Mouse (Mus musculus): Measurements from ENCODE around the gene Coro2b. TPM values are rescaled to one million over a fixed set of nuclear protein-coding genes. Genes with fewer than 3 reads are reported as not detected.
A peak's percentile ranks its signal among the peaks of the same experiment; 100 is the strongest.

The Coro2b gene
- total and polyA plus RNA-seq, 2 experiments from 2014 or later, result 24.7 to 47.2 TPM

- no peak overlapping the region for H3K4me3 ChIP-seq (ENCODE audit: low read length)
- WGBS, result 74% methylated on average over 10 of the region's 10 CpGs
- H3K4me2 ChIP-seq (ENCODE audit: low read depth, low read length), result no peak overlapping the region
- no peaks in the 10 kb centered on the region for H3K36me3 ChIP-seq (ENCODE audit: insufficient read depth, low read length)
- no peak for TF ChIP-seq CTCF (IDR thresholded peaks at IDR 0.05; ENCODE audit: low read depth)
- no peak overlapping the region for H3K9ac ChIP-seq (replicated peaks; ENCODE audit: low read length)
- ATAC-seq, result no peak
- H3K27me3 ChIP-seq (ENCODE audit: insufficient read depth, low read length), result no peaks in the 10 kb centered on the region
- H3K4me1 ChIP-seq (ENCODE audit: insufficient read depth, low read length), result peaks cover 51% of the 10 kb centered on the region
- H3K27ac ChIP-seq, result peak overlapping the region; percentile 64; the same call in 1 of the 2 replicates
- no peaks in the 10 kb centered on the region for H3K9me3 ChIP-seq (ENCODE audit: low read length)
- DNase-seq (ENCODE audit: low spot score), result no peak
Observed at GRCm38 (mm10) chr9:62519334-62519733, 17.5 kb downstream of the Coro2b start.

GRCm38 (mm10) chr9:62518572-62518971 is 18.3 kb downstream of the Coro2b start:
- peak; percentile 54 for DNase-seq (ENCODE audit: low spot score)
- peaks cover 58% of the 10 kb centered on the region for H3K4me1 ChIP-seq (ENCODE audit: insufficient read depth, low read length)

GRCm38 (mm10) chr9:62517112-62517957 is 19.5 kb downstream of the Coro2b start:
- H3K9me3 ChIP-seq (ENCODE audit: low read length), result no peaks in the 10 kb centered on the region
- no peak for ATAC-seq
- no peaks in the 10 kb centered on the region for H3K36me3 ChIP-seq (ENCODE audit: insufficient read depth, low read length)
- WGBS, result 55% methylated on average over 6 of the region's 6 CpGs
- H3K4me1 ChIP-seq (ENCODE audit: insufficient read depth, low read length), result peaks cover 51% of the 10 kb centered on the region
- no peak overlapping the region for H3K4me2 ChIP-seq (ENCODE audit: low read depth, low read length)
- no peaks in the 10 kb centered on the region for H3K27me3 ChIP-seq (ENCODE audit: insufficient read depth, low read length)
- H3K9ac ChIP-seq (replicated peaks; ENCODE audit: low read length), result no peak overlapping the region
- no peak overlapping the region for H3K27ac ChIP-seq
- DNase-seq (ENCODE audit: low spot score), result no peak
- TF ChIP-seq CTCF (IDR thresholded peaks at IDR 0.05; ENCODE audit: low read depth), result no peak
- H3K4me3 ChIP-seq (ENCODE audit: low read length), result no peak overlapping the region

More at GRCm38 (mm10) chr9:62518572-62518971, 18.3 kb downstream of the Coro2b start:
- no peaks in the 10 kb centered on the region for H3K36me3 ChIP-seq (ENCODE audit: insufficient read depth, low read length)
- ATAC-seq, result no peak
- H3K4me3 ChIP-seq (ENCODE audit: low read length), result no peak overlapping the region
- no peak overlapping the region for H3K4me2 ChIP-seq (ENCODE audit: low read depth, low read length)
- H3K27me3 ChIP-seq (ENCODE audit: insufficient read depth, low read length), result no peaks in the 10 kb centered on the region
- WGBS, result 13% methylated on average over 4 of the region's 4 CpGs
- no peaks in the 10 kb centered on the region for H3K9me3 ChIP-seq (ENCODE audit: low read length)
- no peak overlapping the region for H3K9ac ChIP-seq (replicated peaks; ENCODE audit: low read length)
- no peak for TF ChIP-seq CTCF (IDR thresholded peaks at IDR 0.05; ENCODE audit: low read depth)
- H3K27ac ChIP-seq, result no peak overlapping the region; the same call in 1 of the 2 replicates

GRCm38 (mm10) chr9:62515138-62515537 is 21.7 kb downstream of the Coro2b start:
- no peak for TF ChIP-seq CTCF (IDR thresholded peaks at IDR 0.05; ENCODE audit: low read depth)
- ATAC-seq, result no peak
- Histone ChIP-seq H3K9me3 (ENCODE audit: low read length) (no peaks in the 10 kb centered on the region), H3K9ac (replicated peaks; ENCODE audit: low read length) (no peak overlapping the region), H3K27me3 (ENCODE audit: insufficient read depth, low read length) (no peaks in the 10 kb centered on the region), H3K4me1 (ENCODE audit: insufficient read depth, low read length) (peaks cover 38% of the 10 kb centered on the region), H3K4me2 (ENCODE audit: low read depth, low read length) (no peak overlapping the region), H3K4me3 (ENCODE audit: low read length) (no peak overlapping the region), H3K27ac (no peak overlapping the region), H3K36me3 (ENCODE audit: insufficient read depth, low read length) (no peaks in the 10 kb centered on the region)
- WGBS, result 86% methylated on average over 7 of the region's 7 CpGs
- DNase-seq (ENCODE audit: low spot score), result no peak

- ATAC-seq (no peak), DNase-seq (ENCODE audit: low spot score) (peak; percentile 63)
- WGBS, result 34% methylated on average over 10 of the region's 10 CpGs
Observed at GRCm38 (mm10) chr9:62513492-62514133, 23.2 kb downstream of the Coro2b start.

DNA sequence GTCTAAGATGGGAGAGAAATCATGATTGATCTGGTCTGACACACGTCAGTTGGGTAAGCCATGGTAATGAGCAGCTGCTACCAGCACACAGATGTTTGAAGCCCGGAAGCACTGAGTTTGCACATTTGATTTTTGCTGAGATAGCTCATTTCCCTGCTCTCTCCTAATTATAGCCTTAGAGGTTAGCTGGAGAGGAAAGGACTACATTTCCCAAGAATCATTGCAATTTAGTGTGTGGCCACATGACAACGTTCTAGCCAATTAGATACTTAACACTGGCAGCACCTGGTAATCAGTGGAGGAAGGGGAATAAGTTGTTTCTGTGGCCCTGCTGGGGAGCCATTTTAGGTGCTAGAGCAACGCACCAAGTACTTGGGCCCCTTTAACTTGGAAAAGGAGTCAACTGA is 26.3 kb downstream of the Coro2b start:
- Histone ChIP-seq H3K9ac (replicated peaks; ENCODE audit: low read length) (no peak overlapping the region), H3K9me3 (ENCODE audit: low read length) (no peaks in the 10 kb centered on the region), H3K27me3 (ENCODE audit: insufficient read depth, low read length) (no peaks in the 10 kb centered on the region), H3K36me3 (ENCODE audit: insufficient read depth, low read length) (no peaks in the 10 kb centered on the region), H3K27ac (0 out of 2 replicates have a peak overlapping the region, but pooled peaks have one; percentile 4), H3K4me3 (ENCODE audit: low read length) (no peak overlapping the region), H3K4me1 (ENCODE audit: insufficient read depth, low read length) (peaks cover 25% of the 10 kb centered on the region), H3K4me2 (ENCODE audit: low read depth, low read length) (no peak overlapping the region)
- ATAC-seq (peak; percentile 71), DNase-seq (ENCODE audit: low spot score) (peak; percentile 82)
- no peak for TF ChIP-seq CTCF (IDR thresholded peaks at IDR 0.05; ENCODE audit: low read depth)
- 49% methylated on average over 4 of the region's 4 CpGs for WGBS

More at GRCm38 (mm10) chr9:62513492-62514133, 23.2 kb downstream of the Coro2b start:
- no peak overlapping the region for H3K4me3 ChIP-seq (ENCODE audit: low read length)
- TF ChIP-seq CTCF (IDR thresholded peaks at IDR 0.05; ENCODE audit: low read depth), result no peak
- H3K4me2 ChIP-seq (ENCODE audit: low read depth, low read length), result no peak overlapping the region
- peaks cover 25% of the 10 kb centered on the region for H3K4me1 ChIP-seq (ENCODE audit: insufficient read depth, low read length)
- H3K9me3 ChIP-seq (ENCODE audit: low read length), result no peaks in the 10 kb centered on the region
- peak overlapping the region; percentile 65 for H3K27ac ChIP-seq
- no peaks in the 10 kb centered on the region for H3K36me3 ChIP-seq (ENCODE audit: insufficient read depth, low read length)
- no peak overlapping the region for H3K9ac ChIP-seq (replicated peaks; ENCODE audit: low read length)
- H3K27me3 ChIP-seq (ENCODE audit: insufficient read depth, low read length), result no peaks in the 10 kb centered on the region
